Mouse (Mus musculus): ENCODE measurements around the gene Slc41a1.
"Not testable (repeated sequence)": the region's sequence is repeated elsewhere in the genome, so short reads cannot be mapped to it uniquely, and the experiment has no call there.

The Slc41a1 gene

GRCm38 (mm10) chr1:131827207-131827786, at the start of gene Slc41a1:
TSS of gene Slc41a1 (plus strand) at chr1:131827493.
- DNase-seq (ENCODE audit: low spot score in 2 of 2) = peak; percentile 22 to 28

GRCm38 (mm10) chr1:131794591-131794990, 32.7 kb upstream of the Slc41a1 start:
- no peak for DNase-seq (ENCODE audit: low spot score in 2 of 2)

- no peak for DNase-seq (ENCODE audit: low spot score in 2 of 2)
Observed at GRCm38 (mm10) chr1:131795171-131795570, 32.1 kb upstream of the Slc41a1 start.

GRCm38 (mm10) chr1:131797202-131797909, 29.9 kb upstream of the Slc41a1 start, which contains the start of gene Pm20d1:
TSS of gene Pm20d1 (plus strand) at chr1:131797381.
- DNase-seq (ENCODE audit: low spot score in 2 of 2) = no peak

- DNase-seq (ENCODE audit: low spot score in 2 of 2) = peak in 1 of 2 experiments; percentile 0
Observed at GRCm38 (mm10) chr1:131800001-131800400, 27.3 kb upstream of the Slc41a1 start.

- DNase-seq (ENCODE audit: low spot score in 2 of 2) = peak in 1 of 2 experiments; percentile 2
Observed at GRCm38 (mm10) chr1:131801071-131801470, 26.2 kb upstream of the Slc41a1 start.

GRCm38 (mm10) chr1:131802652-131803051, 24.6 kb upstream of the Slc41a1 start:
- peak in 1 of 2 experiments; percentile 1 for DNase-seq (ENCODE audit: low spot score in 2 of 2)

GRCm38 (mm10) chr1:131804166-131804565, 23.1 kb upstream of the Slc41a1 start:
- peak in 1 of 2 experiments; percentile 1 for DNase-seq (ENCODE audit: low spot score in 2 of 2)

GRCm38 (mm10) chr1:131808986-131809385, 18.3 kb upstream of the Slc41a1 start:
- DNase-seq (ENCODE audit: low spot score in 2 of 2) = no peak

- DNase-seq (ENCODE audit: low spot score in 2 of 2) = no peak
Observed at GRCm38 (mm10) chr1:131809651-131810050, 17.6 kb upstream of the Slc41a1 start.

- DNase-seq (ENCODE audit: low spot score in 2 of 2) = no peak
Observed at GRCm38 (mm10) chr1:131811393-131811792, 15.9 kb upstream of the Slc41a1 start.

GRCm38 (mm10) chr1:131812006-131812405, 15.3 kb upstream of the Slc41a1 start:
- DNase-seq (ENCODE audit: low spot score in 2 of 2) = no peak

GRCm38 (mm10) chr1:131812631-131813295, 14.5 kb upstream of the Slc41a1 start:
- DNase-seq (ENCODE audit: low spot score in 2 of 2) = no peak

- DNase-seq (ENCODE audit: low spot score in 2 of 2) = no peak
Observed at GRCm38 (mm10) chr1:131813731-131814130, 13.6 kb upstream of the Slc41a1 start.

GRCm38 (mm10) chr1:131814191-131814590, 13.1 kb upstream of the Slc41a1 start:
- no peak for DNase-seq (ENCODE audit: low spot score in 2 of 2)

GRCm38 (mm10) chr1:131816886-131817285, 10.4 kb upstream of the Slc41a1 start:
- DNase-seq (ENCODE audit: low spot score in 2 of 2) = no peak

- DNase-seq (ENCODE audit: low spot score in 2 of 2) = not testable (repeated sequence)
Observed at GRCm38 (mm10) chr1:131820353-131820752, 6.9 kb upstream of the Slc41a1 start.

GRCm38 (mm10) chr1:131820887-131821328, 6.4 kb upstream of the Slc41a1 start:
- DNase-seq (ENCODE audit: low spot score in 2 of 2) = peak in 1 of 2 experiments; percentile 10

- no peak for DNase-seq (ENCODE audit: low spot score in 2 of 2)
Observed at GRCm38 (mm10) chr1:131822292-131822691, 5.0 kb upstream of the Slc41a1 start.

- DNase-seq (ENCODE audit: low spot score in 2 of 2) = no peak
Observed at GRCm38 (mm10) chr1:131822856-131823492, 4.3 kb upstream of the Slc41a1 start.

- DNase-seq (ENCODE audit: low spot score in 2 of 2) = no peak
Observed at GRCm38 (mm10) chr1:131823563-131823962, 3.7 kb upstream of the Slc41a1 start.

GRCm38 (mm10) chr1:131824528-131825181, 2.6 kb upstream of the Slc41a1 start:
- DNase-seq (ENCODE audit: low spot score in 2 of 2) = no peak

Data from thymus, postnatal 10 days (tissue).